Mouse (Mus musculus) erythroblast, embryonic 14.5 days (primary cell): Measurements from ENCODE around the gene Ppp4r3b.

Source experiments
- GATA1 ChIP-seq: IDR thresholded peaks from 2 replicates; pipeline ENCODE4 v1.6.1; 2012; ENCODE audit warnings: low read length, inconsistent platforms, mixed read lengths
- TAL1 ChIP-seq: IDR thresholded peaks from 3 replicates; pipeline ENCODE4 v1.6.1; 2012; ENCODE audit warnings: low read length, inconsistent platforms, mixed read lengths

- TF ChIP-seq GATA1: no peak
- TF ChIP-seq TAL1: no peak
Observed at GRCm38 (mm10) chr11:29140671-29141070, 32.0 kb upstream of the Ppp4r3b start.
